Mouse (Mus musculus) heart, embryonic 16.5 days (tissue): ENCODE data around the gene Mtrex. TPM values are rescaled to one million over a fixed set of nuclear protein-coding genes. Genes with fewer than 3 reads are reported as not detected.

Experiments used
- ATAC-seq: fragments of 200-750 bp; cut with Nextera tagmentation; replicated peaks from 2 replicates; pipeline ENCODE4 v1.8.0; 2017; ENCODE audit warnings: moderate number of reproducible peaks; ENCODE audit not compliant: insufficient read depth, low FRiP score; ENCODE audit errors: extremely low read depth
- H3K27ac ChIP-seq: fragments of 300-500 bp; sonication (generic); 2 replicates; pipeline ENCODE4 v1.5.1; 2014; ENCODE audit warnings: mild to moderate bottlenecking, low read length, control low read depth, moderate library complexity
- H3K27me3 ChIP-seq: fragments of 300-500 bp; sonication (generic); 2 replicates; pipeline ENCODE4 v1.6.1; 2014; ENCODE audit warnings: low read length, mixed read lengths; ENCODE audit not compliant: control insufficient read depth, insufficient read depth
- H3K36me3 ChIP-seq: fragments of 300-500 bp; sonication (generic); 2 replicates; pipeline ENCODE4 v1.6.1; 2014; ENCODE audit not compliant: control insufficient read depth, insufficient read depth
- H3K4me1 ChIP-seq: fragments of 300-500 bp; sonication (generic); 2 replicates; pipeline ENCODE4 v1.6.1; 2014; ENCODE audit warnings: low read length, mixed read lengths; ENCODE audit not compliant: control insufficient read depth, insufficient read depth
- H3K4me2 ChIP-seq: fragments of 300-500 bp; sonication (generic); 2 replicates; pipeline ENCODE4 v1.6.1; 2014; ENCODE audit warnings: low read depth, mild to moderate bottlenecking, control low read depth, low read length
- H3K4me3 ChIP-seq: fragments of 300-500 bp; sonication (generic); 2 replicates; pipeline ENCODE4 v1.5.1; 2014; ENCODE audit warnings: mild to moderate bottlenecking, control low read depth, low read length
- H3K9ac ChIP-seq: fragments of 300-500 bp; sonication (generic); 2 replicates; pipeline ENCODE4 v1.6.1; 2014; ENCODE audit warnings: low read length, control low read depth
- H3K9me3 ChIP-seq: fragments of 300-500 bp; sonication (generic); replicated peaks from 2 replicates; pipeline ENCODE4 v1.6.1; 2016; ENCODE audit warnings: low read length; ENCODE audit not compliant: control insufficient read depth
- WGBS: fragments of 180-500 bp; shearing (Covaris S2); extraction: QIAGEN DNeasy Blood & Tissue Kit; methylation state at CpG from one replicate; pipeline ENCODE4 v1.1.7; 2014; 5-methylcytosine and 5-hydroxymethylcytosine counted together
- polyA plus RNA-seq: library from polyadenylated mRNA; unstranded; fragments of >200 nt; fragmentation: Nextera tagmentation; extraction: Ambion mirVana; gene quantifications from 2 replicates; pipeline ENCODE4 v1.2.1, GENCODE M21; 2015

The Mtrex gene
- polyA plus RNA-seq, 1 experiment from 2014 or later = 48.8 TPM

DNA sequence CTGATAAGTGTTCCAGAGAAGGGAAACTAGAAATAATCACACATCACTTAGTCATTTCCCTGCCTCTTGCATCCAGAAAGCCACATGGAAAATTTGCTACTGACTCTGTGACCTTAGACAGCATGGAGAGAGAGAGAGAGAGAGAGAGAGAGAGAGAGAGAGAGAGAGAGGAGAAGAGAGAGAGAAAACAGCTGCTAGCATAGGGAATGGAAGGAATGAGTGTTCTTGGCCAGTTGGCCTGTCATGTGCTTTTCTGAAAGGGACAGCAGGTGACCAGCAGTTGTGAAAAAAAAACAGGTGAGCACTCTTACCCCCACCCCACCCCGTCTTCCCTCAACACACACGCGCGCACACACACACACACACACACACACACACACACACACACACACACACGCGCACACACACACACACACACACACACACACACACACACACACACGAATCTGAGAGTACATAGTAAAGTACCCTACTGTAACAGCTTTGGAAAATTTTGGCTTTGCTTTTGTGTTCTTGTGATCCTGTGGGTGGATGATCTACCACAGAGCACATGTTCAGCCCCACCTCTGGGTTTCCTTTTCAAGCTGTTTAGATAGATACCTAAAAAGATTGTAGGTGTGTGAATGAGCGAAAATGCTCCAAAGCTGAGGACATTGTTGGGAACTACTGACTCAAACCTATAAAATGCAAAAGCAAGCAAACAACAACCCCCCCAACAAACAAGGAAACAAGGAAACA lies 103.1 kb downstream of the Mtrex start:
- 63% methylated on average over 8 of the region's 8 CpGs for WGBS
- H3K4me2 ChIP-seq = no peak overlapping the region
- no peaks in the 10 kb centered on the region for H3K9me3 ChIP-seq
- no peak overlapping the region for H3K27ac ChIP-seq
- no peak overlapping the region for H3K9ac ChIP-seq
- no peaks in the 10 kb centered on the region for H3K27me3 ChIP-seq
- no peak; the same call in 1 of the 2 replicates for ATAC-seq
- H3K36me3 ChIP-seq = no peaks in the 10 kb centered on the region
- H3K4me3 ChIP-seq = no peak overlapping the region
- peaks cover 12% of the 10 kb centered on the region; the same call in 1 of the 2 replicates for H3K4me1 ChIP-seq

DNA sequence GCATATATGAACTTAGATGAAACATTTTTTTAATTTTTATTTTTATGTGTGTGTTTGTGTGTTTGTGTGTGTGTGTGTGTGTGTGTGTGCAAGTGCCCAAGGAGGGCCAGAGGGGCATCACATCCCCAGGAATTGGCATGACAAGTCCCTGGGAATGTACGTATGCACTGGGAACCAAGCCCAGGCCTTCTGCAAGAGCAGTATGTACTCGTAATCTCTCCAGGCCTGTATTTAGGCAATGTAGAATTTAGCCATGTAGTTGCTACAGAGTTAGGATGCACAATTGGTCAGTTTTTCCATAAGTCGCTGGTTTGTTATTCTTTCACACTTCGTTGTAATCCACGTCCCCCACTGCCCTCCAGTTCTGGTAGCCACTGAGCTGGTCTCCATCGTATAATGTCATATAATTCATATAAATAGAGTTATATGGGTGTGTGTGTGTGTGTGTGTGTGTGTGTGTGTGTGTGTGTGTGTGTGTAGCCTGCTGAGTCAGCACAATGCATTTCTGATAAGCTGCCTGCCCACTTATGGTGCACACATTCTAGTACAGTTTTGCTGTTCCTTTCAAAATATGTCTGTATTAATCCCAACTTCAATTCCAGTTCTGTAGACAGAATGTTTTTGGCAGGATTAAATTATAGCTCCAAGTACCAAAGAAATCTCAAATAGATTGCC lies 103.8 kb downstream of the Mtrex start:
- ATAC-seq = peak; percentile 55; the same call in 1 of the 2 replicates
- H3K4me3 ChIP-seq = no peak overlapping the region
- no peak overlapping the region for H3K9ac ChIP-seq
- peaks cover 18% of the 10 kb centered on the region for H3K4me1 ChIP-seq
- no peak overlapping the region for H3K27ac ChIP-seq
- no peaks in the 10 kb centered on the region for H3K9me3 ChIP-seq
- H3K36me3 ChIP-seq = no peaks in the 10 kb centered on the region
- no peak overlapping the region for H3K4me2 ChIP-seq
- H3K27me3 ChIP-seq = no peaks in the 10 kb centered on the region
- 66% methylated on average over 6 of the region's 6 CpGs for WGBS

DNA sequence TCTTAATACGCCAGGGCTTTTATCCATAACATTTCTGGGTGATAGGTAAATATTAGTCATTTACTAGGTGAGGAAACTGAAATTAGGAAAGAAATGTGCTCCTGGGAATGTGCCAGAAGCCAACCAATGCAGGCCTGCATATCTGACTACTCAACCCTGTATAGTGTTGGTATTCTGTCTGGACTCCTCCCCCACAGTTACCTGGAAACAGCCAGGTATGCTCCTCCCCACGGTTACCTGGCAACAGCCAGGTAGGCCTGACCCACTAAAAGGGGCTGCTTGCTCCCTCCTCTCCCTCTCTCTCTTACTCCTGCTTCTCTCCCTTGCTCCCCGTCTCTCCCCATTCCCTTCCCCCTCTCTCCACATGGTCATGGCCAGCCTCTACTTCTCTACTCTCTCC lies 104.8 kb downstream of the Mtrex start:
- Histone ChIP-seq H3K36me3 (no peaks in the 10 kb centered on the region), H3K9ac (no peak overlapping the region), H3K4me1 (peaks cover 20% of the 10 kb centered on the region), H3K4me2 (no peak overlapping the region), H3K27me3 (no peaks in the 10 kb centered on the region), H3K4me3 (no peak overlapping the region), H3K27ac (no peak overlapping the region), H3K9me3 (no peaks in the 10 kb centered on the region)
- WGBS = 66% methylated on average over 3 of the region's 3 CpGs
- no peak for ATAC-seq

DNA sequence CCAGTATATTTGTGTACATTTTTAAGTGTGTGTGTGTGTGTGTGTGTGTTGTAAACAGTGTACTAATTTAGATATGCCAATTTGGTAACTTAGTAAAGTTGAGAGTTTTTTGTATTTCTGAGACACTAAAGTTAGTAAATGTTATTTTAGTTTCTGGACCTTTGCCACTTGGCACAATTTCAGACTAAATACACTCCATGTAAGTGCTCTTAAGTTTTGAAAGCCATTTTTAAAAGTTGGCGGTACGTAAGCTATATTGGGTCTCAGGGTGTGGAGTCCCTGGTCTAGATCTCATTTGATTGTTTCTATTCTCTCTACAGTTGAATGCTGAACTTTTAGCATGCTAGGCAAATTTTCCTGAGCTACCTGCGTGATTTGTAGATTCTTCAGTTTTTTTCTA lies 109.1 kb downstream of the Mtrex start:
- ATAC-seq = no peak
- Histone ChIP-seq H3K4me2 (no peak overlapping the region), H3K36me3 (no peaks in the 10 kb centered on the region), H3K27me3 (no peaks in the 10 kb centered on the region), H3K27ac (no peak overlapping the region), H3K9me3 (no peaks in the 10 kb centered on the region), H3K4me1 (peaks cover 12% of the 10 kb centered on the region), H3K9ac (no peak overlapping the region), H3K4me3 (no peak overlapping the region)
- WGBS = 45% methylated on average over 3 of the region's 3 CpGs

Other genes with a start within 250 kb of the Mtrex start
- gene Plpp1, start 126.6 kb downstream of the Mtrex start, polyA plus RNA-seq = 59.3 and 63.2 TPM in 2 replicates
- gene Dhx29, start 56 bp upstream of the Mtrex start, polyA plus RNA-seq = 13.0 and 13.2 TPM in 2 replicates
- 0.87 and 2.0 TPM in 2 replicates for gene Ccno, start 60.4 kb upstream of the Mtrex start, polyA plus RNA-seq
- 0.62 and 1.2 TPM in 2 replicates for gene Mcidas, start 66.4 kb upstream of the Mtrex start, polyA plus RNA-seq
- 0.38 and 0.62 TPM in 2 replicates for gene Cdc20b, start 107.7 kb upstream of the Mtrex start, polyA plus RNA-seq
- gene Gpx8, start 119.0 kb upstream of the Mtrex start, polyA plus RNA-seq = 98.0 and 103 TPM in 2 replicates
- gene Gzma, start 173.6 kb upstream of the Mtrex start, polyA plus RNA-seq = 25.7 and 73.8 TPM in 2 replicates